16 mouse cellular contexts compared by ENCODE assay signal in the genomic region with DNA sequence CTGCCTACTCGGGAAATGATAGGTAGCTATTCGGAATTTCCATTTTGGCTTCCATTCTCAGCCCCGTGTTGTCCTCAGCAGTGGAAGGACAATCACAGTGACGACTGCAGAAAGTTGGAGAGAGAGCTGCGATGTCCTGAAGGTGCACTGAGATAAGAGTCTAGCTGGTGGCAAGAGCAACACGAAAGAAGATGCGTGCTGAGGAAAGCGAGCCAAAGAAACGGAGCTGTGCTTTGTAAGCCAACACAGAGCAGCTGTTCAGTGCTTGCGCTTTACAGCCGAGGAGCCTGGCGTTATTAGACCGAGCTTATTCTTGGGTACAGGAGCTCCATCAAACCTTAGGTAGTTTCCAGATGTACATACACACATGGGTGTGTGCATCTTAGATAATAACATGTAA.
"Had no signal": no experiment of that assay in that cellular context is flagged by ENCODE, and none has a peak within 500 bp of the region (broad histone marks: within the 10 kb centered on the region; RNA-seq: fewer than 3 reads in every experiment).

No protein-coding gene starts in this region.

- ATAC-seq: liver, postnatal 0 days; lung, postnatal 0 days; midbrain, embryonic 15.5 days had no signal

- H3K4me2 ChIP-seq: lung, embryonic 14.5 days; midbrain, embryonic 12.5 days; midbrain, embryonic 15.5 days; neural tube, embryonic 12.5 days; neural tube, embryonic 15.5 days had no signal

- H3K9ac ChIP-seq: liver, embryonic 14.5 days; liver, postnatal 0 days; lung, embryonic 14.5 days; midbrain, embryonic 12.5 days; midbrain, embryonic 15.5 days; neural tube, embryonic 12.5 days; neural tube, embryonic 15.5 days had no signal

- H3K4me1 ChIP-seq: midbrain, embryonic 12.5 days; midbrain, embryonic 15.5 days; neural tube, embryonic 15.5 days had no signal

- H3K27me3 ChIP-seq: midbrain, embryonic 12.5 days; midbrain, embryonic 15.5 days; neural tube, embryonic 12.5 days; neural tube, embryonic 15.5 days had no signal

- H3K27ac ChIP-seq: kidney, postnatal 0 days; left cerebral cortex, adult 2 months; liver, embryonic 14.5 days; macrophage; midbrain, embryonic 12.5 days; midbrain, embryonic 15.5 days; neural tube, embryonic 12.5 days; neural tube, embryonic 15.5 days had no signal

- H3K9me3 ChIP-seq: midbrain, embryonic 12.5 days; midbrain, embryonic 15.5 days; neural tube, embryonic 12.5 days; neural tube, embryonic 15.5 days had no signal

- H3K4me3 ChIP-seq: left cerebral cortex, adult 2 months; midbrain, embryonic 12.5 days; midbrain, embryonic 15.5 days; neural tube, embryonic 12.5 days; neural tube, embryonic 15.5 days had no signal

- H3K36me3 ChIP-seq: midbrain, embryonic 12.5 days; midbrain, embryonic 15.5 days; neural tube, embryonic 12.5 days; neural tube, embryonic 15.5 days had no signal

- DNase-seq: kidney, adult 2 months; kidney, postnatal 25 days; layer of hippocampus, postnatal 36 days; liver, postnatal 0 days; lung, embryonic 14.5 days; thymus, adult 18-20 months; thymus, postnatal 36 days had no signal
